Mouse (Mus musculus) kidney, postnatal 25 days (tissue): Measurements from ENCODE around the gene Ltc4s.

Experiments
- DNase-seq, 2 experiments: peaks; one replicate each; pipeline ENCODE4 v3.0.0; 2021; ENCODE audit warnings: mixed read lengths in 2 of 2

The Ltc4s gene

GRCm38 (mm10) chr11:50223783-50224662 is 14.4 kb downstream of the Ltc4s start:
- no peak for DNase-seq

- DNase-seq = peak; percentile 68 to 76
Measured at GRCm38 (mm10) chr11:50222559-50223276, 15.7 kb downstream of the Ltc4s start.

- no peak for DNase-seq
Measured at GRCm38 (mm10) chr11:50219833-50220232, 18.6 kb downstream of the Ltc4s start.

- DNase-seq = peak; percentile 72 to 81
Measured at GRCm38 (mm10) chr11:50217811-50218210, 20.6 kb downstream of the Ltc4s start.

- DNase-seq = no peak
Measured at GRCm38 (mm10) chr11:50216724-50217366, 21.6 kb downstream of the Ltc4s start.

- no peak for DNase-seq
Measured at GRCm38 (mm10) chr11:50215633-50216032, 22.8 kb downstream of the Ltc4s start.

GRCm38 (mm10) chr11:50214631-50215030 is 23.8 kb downstream of the Ltc4s start:
- DNase-seq = no peak

- DNase-seq = peak; percentile 92 to 97
Measured at GRCm38 (mm10) chr11:50212848-50213758, 25.3 kb downstream of the Ltc4s start.

GRCm38 (mm10) chr11:50212060-50212739 is 26.2 kb downstream of the Ltc4s start:
- DNase-seq = no peak

- no peak for DNase-seq
Measured at GRCm38 (mm10) chr11:50211322-50212059, 26.9 kb downstream of the Ltc4s start.

- peak; percentile 80 to 90 for DNase-seq
Measured at GRCm38 (mm10) chr11:50210505-50211151, 27.8 kb downstream of the Ltc4s start, which contains the start of the genes Sqstm1 and Mgat4b. TSS of gene Sqstm1 (minus strand) at chr11:50210827. TSS of gene Mgat4b (plus strand) at chr11:50210890.

- DNase-seq = peak; percentile 94 to 98
Measured at GRCm38 (mm10) chr11:50210101-50210504, 28.3 kb downstream of the Ltc4s start.

- no peak for DNase-seq
Measured at GRCm38 (mm10) chr11:50208039-50208438, 30.4 kb downstream of the Ltc4s start.

- no peak for DNase-seq
Measured at GRCm38 (mm10) chr11:50207344-50207743, 31.1 kb downstream of the Ltc4s start.

GRCm38 (mm10) chr11:50206037-50206436 is 32.4 kb downstream of the Ltc4s start:
- DNase-seq = no peak

GRCm38 (mm10) chr11:50205434-50205833 is 33.0 kb downstream of the Ltc4s start:
- no peak for DNase-seq

GRCm38 (mm10) chr11:50203302-50203827 is 35.1 kb downstream of the Ltc4s start:
- DNase-seq = no peak

- DNase-seq = no peak
Measured at GRCm38 (mm10) chr11:50201590-50201989, 36.8 kb downstream of the Ltc4s start.

GRCm38 (mm10) chr11:50200613-50201012 is 37.8 kb downstream of the Ltc4s start:
- no peak for DNase-seq

- no peak for DNase-seq
Measured at GRCm38 (mm10) chr11:50198916-50199315, 39.5 kb downstream of the Ltc4s start.
